Mouse (Mus musculus): ENCODE measurements around the gene Stard9.

The Stard9 gene

DNA sequence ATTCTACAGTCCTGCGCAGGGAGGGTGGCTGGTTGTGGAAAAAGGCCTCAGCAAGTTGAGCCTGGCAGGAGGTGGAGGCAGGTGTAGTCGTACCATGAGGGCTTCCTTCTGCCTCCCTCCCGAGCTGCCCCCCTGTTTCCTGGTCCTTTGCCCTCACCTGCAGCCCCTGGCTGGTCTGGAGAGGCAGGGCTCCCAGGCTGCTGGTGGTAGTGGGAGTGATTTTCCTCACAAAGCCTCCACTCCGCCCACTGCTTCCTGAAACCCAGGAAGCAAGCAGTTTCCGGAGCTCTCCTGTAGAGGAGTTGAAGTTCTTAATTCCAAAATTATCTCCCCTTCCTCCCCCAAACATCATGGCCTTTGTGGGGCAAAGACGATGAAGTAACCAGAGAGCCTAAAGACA is 95.3 kb downstream of the Stard9 start:
- DNase-seq (ENCODE audit: low spot score in 2 of 2), result no peak

- DNase-seq (ENCODE audit: low spot score in 2 of 2), result peak; percentile 21 to 26
Observed at GRCm38 (mm10) chr2:120729775-120730585, 101.1 kb downstream of the Stard9 start.

- DNase-seq (ENCODE audit: low spot score in 2 of 2), result peak; percentile 15 to 24
Observed at GRCm38 (mm10) chr2:120730639-120731166, 101.8 kb downstream of the Stard9 start.

DNA sequence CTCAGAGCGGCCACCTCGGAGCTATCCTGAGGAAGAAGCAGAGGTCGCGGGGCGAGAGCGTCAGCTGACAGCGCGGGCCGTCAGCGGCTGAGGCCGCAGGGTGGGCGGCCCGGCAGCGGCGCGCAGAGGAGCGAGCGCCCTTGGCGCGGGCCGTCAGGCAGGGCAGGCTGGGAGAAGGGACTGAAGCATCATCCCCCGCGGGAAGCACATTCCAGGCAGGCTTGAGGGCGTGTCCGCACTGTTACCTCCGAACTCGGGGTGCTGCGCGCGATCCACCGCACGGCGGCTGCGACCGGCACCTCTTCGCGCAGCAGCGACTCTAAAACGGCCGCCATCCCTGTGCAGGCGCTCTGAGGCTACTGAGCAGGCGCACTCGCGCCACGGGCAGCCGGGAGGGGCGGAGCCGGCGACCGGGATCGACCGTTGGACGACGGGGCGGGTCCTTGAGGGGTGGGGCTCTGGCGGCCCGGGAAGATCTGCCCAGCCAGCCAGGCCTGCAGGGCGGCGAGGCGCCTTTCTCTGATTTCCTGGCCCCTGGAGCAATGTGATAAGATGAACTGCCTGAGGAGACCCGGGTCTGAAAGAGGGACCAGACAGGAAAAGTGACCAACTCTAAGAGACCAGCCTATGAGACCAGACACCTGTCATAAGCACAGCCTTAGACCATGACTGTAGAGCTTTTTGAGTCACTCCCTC is 102.4 kb downstream of the Stard9 start:
- DNase-seq (ENCODE audit: low spot score in 2 of 2), result peak; percentile 92

DNA sequence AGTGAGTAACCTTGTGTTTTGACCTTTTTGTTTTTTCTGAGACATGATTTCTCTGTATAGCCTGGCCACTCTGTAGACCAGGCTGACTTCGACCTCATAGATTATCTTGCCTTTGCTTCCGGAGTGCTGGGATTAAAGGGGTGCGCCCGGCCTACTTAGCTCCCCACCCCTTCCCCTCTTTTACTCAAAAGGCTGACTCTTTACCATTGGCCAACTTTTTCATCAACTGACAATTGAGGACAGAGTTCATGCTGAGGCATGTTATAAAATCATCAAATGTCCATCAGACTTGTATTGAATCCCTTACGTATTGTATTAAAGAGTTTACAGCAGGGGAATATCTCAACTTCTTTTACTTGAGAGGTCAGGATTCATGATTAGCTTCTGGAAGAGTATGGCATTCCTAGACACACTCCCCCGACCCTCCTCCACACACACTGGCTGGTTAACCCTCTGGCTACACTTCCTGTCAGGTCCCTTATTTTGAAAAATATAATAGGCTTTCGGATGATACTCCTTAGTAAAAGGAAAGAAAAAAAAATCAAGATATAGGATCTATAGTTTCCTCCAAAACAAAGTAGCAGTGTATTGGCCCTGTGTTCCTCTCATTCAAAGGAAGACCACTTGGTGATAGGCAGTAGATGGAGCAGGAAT is 103.1 kb downstream of the Stard9 start:
- DNase-seq (ENCODE audit: low spot score in 2 of 2), result no peak

DNA sequence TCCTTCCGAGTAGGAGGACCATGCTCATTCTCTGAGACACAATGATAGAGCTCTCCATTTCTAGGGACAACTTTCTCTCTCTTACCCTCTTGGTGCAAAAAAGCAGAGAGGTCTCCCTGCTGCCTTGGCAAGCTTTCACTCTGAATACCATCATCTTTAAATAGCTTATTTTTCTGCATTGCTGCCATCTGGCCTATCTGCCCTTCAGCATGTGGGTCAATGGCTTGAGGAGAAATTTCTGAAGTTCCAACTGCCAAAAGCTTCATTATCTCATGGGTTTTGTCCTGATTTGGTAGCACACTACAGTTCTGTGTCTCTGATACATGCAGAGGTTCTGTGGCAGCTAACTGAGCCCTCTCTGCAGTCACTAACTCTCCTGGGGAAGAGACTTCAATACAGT is 116.6 kb downstream of the Stard9 start:
- DNase-seq (ENCODE audit: low spot score in 2 of 2), result no peak

- DNase-seq (ENCODE audit: low spot score in 2 of 2), result no peak
Observed at GRCm38 (mm10) chr2:120748041-120748440, 119.1 kb downstream of the Stard9 start.

GRCm38 (mm10) chr2:120761922-120762321 is 133.0 kb downstream of the Stard9 start:
- DNase-seq (ENCODE audit: low spot score in 2 of 2), result no peak

- DNase-seq (ENCODE audit: low spot score in 2 of 2), result no peak
Observed at GRCm38 (mm10) chr2:120770265-120770935, 141.5 kb downstream of the Stard9 start.

All from spleen, postnatal 14 days (tissue).